Mouse (Mus musculus) heart, embryonic 12.5 days (tissue): ENCODE measurements around the gene Tmem117. TPM values are rescaled to one million over a fixed set of nuclear protein-coding genes. Genes with fewer than 3 reads are reported as not detected.

Source experiments
- ATAC-seq: fragments of 200-750 bp; cut with Nextera tagmentation; 2 replicates; pipeline ENCODE4 v1.8.0; 2017; ENCODE audit warnings: moderate TSS enrichment, moderate library complexity; ENCODE audit not compliant: insufficient number of reproducible peaks, low FRiP score
- H3K27ac ChIP-seq: fragments of 300-500 bp; sonication (generic); 2 replicates; pipeline ENCODE4 v1.5.1; 2016; ENCODE audit warnings: mild to moderate bottlenecking, moderate library complexity; ENCODE audit not compliant: poor library complexity, severe bottlenecking
- H3K27me3 ChIP-seq: fragments of 300-500 bp; sonication (generic); replicated peaks from 2 replicates; pipeline ENCODE4 v1.6.1; 2016; ENCODE audit warnings: mild to moderate bottlenecking, moderate library complexity
- H3K36me3 ChIP-seq: fragments of 300-500 bp; sonication (generic); 2 replicates; pipeline ENCODE4 v1.6.1; 2016; ENCODE audit warnings: mild to moderate bottlenecking, moderate library complexity
- H3K4me1 ChIP-seq: fragments of 300-500 bp; sonication (generic); replicated peaks from 2 replicates; pipeline ENCODE4 v1.6.1; 2016; ENCODE audit warnings: mild to moderate bottlenecking
- H3K4me2 ChIP-seq: fragments of 300-500 bp; sonication (generic); 2 replicates; pipeline ENCODE4 v1.6.1; 2016; ENCODE audit warnings: mild to moderate bottlenecking, moderate library complexity
- H3K4me3 ChIP-seq: fragments of 300-500 bp; sonication (generic); 2 replicates; pipeline ENCODE4 v1.5.1; 2016; ENCODE audit warnings: mild to moderate bottlenecking
- H3K9ac ChIP-seq: fragments of 300-500 bp; sonication (generic); 2 replicates; pipeline ENCODE4 v1.6.1; 2016; ENCODE audit warnings: mild to moderate bottlenecking, moderate library complexity
- H3K9me3 ChIP-seq: fragments of 300-500 bp; sonication (generic); replicated peaks from 2 replicates; pipeline ENCODE4 v1.6.1; 2016; ENCODE audit warnings: mild to moderate bottlenecking, moderate library complexity
- WGBS: fragments of 180-500 bp; shearing (Covaris S2); methylation state at CpG from one replicate; pipeline ENCODE4 v1.1.7; 2016; 5-methylcytosine and 5-hydroxymethylcytosine counted together
- polyA plus RNA-seq: library from polyadenylated mRNA; unstranded; fragments of >200 nt; fragmentation: Nextera tagmentation; extraction: Ambion mirVana; gene quantifications from 2 replicates; pipeline ENCODE4 v1.2.1, GENCODE M21; 2016

The Tmem117 gene
- polyA plus RNA-seq, 1 experiment from 2014 or later, result 1.7 TPM

DNA sequence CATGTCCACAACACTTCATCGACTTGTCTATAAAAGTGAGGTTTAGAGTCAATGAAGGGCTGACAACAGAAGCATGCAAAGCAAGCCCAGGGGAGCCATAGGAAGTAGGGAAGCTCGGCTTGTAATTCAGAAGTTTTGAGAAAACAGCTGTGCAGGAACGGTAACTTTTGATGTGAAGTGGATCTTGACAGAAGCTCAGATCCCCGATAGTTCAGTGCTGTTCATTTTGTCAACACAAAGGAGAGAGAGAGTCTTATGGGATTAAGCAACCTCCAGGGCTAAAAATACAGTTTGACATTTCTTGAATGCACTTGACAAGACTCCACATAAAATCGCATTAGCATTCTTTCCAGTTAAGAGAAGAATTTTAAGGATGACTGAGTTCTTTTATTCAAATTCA is 265.1 kb downstream of the Tmem117 start:
- no peak for ATAC-seq
- Histone ChIP-seq H3K36me3 (no peaks in the 10 kb centered on the region), H3K4me3 (no peak overlapping the region), H3K9me3 (no peaks in the 10 kb centered on the region), H3K27me3 (peaks cover 9% of the 10 kb centered on the region; the same call in 1 of the 2 replicates), H3K9ac (no peak overlapping the region), H3K4me1 (no peaks in the 10 kb centered on the region), H3K4me2 (no peak overlapping the region), H3K27ac (no peak overlapping the region)
- WGBS, result 50% methylated on average over 5 of the region's 5 CpGs

- 82% methylated on average over 11 of the region's 11 CpGs for WGBS
- Histone ChIP-seq H3K9me3 (no peaks in the 10 kb centered on the region), H3K36me3 (no peaks in the 10 kb centered on the region)
Measured at GRCm38 (mm10) chr15:94895681-94896080, 266.6 kb downstream of the Tmem117 start.

DNA sequence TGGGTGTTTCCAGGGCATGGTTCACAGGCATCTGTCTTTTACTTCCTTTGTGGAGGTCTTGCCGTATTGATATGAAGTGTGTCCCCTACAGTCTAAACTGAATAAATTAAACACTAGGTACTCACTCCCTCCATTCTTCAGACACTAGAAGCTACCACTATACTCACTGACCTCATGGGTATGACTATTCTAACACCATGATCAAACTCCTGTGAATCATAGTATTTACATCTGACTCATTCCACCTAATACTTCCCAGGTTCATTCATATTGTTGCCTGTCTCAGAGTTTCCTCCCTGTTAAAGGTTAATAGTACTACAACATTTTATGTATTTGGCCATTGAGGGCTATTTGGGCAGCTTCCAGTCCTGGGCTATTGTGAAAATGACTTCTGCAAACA is 274.2 kb downstream of the Tmem117 start:
- Histone ChIP-seq H3K36me3 (no peaks in the 10 kb centered on the region), H3K9ac (no peak overlapping the region), H3K27ac (no peak overlapping the region), H3K4me1 (no peaks in the 10 kb centered on the region), H3K4me2 (no peak overlapping the region), H3K9me3 (no peaks in the 10 kb centered on the region), H3K4me3 (no peak overlapping the region), H3K27me3 (no peaks in the 10 kb centered on the region)
- no peak for ATAC-seq
- 89% methylated on average over 1 of the region's 1 CpGs for WGBS

More at GRCm38 (mm10) chr15:94895681-94896080, 266.6 kb downstream of the Tmem117 start:
- no peak overlapping the region for H3K27ac ChIP-seq
- H3K4me3 ChIP-seq, result no peak overlapping the region
- H3K4me2 ChIP-seq, result no peak overlapping the region
- no peaks in the 10 kb centered on the region for H3K4me1 ChIP-seq
- no peak for ATAC-seq
- H3K27me3 ChIP-seq, result peaks cover 9% of the 10 kb centered on the region; the same call in 1 of the 2 replicates
- no peak overlapping the region for H3K9ac ChIP-seq

DNA sequence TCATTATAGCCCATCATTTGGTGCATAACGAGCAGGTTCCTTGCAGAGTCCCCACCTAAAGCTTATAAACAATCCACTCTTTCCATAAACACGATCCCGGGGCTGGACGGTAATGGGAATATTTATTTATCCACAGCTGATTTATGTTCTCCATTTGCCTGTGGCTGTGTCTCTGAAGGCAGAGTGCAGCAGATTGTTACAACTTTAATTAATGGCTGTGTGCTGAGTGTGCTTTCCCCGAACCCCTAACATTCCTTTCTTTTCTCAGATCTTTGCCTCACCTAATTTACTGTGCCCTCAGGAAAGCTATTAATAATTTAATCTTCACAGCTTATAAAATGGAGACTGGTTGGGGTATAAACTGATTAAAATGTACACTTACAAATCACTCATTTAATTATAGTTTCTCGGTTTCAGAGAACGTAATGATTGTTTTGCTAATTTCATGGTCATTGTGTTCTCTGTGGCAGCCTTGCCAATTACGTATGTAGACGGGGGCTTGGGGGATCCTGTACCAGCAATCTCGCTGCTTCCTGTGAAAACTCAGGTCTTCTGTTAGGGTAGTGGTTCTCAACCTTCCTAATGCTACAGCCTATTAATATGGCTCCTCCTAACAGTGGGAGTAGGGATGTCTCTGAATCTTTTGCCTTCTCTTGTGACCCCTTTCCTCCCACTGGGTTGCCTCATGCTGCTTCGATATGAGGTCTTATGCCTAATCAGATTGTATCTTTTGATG is 275.8 kb downstream of the Tmem117 start:
- Histone ChIP-seq H3K27ac (no peak overlapping the region), H3K9ac (no peak overlapping the region), H3K4me3 (no peak overlapping the region), H3K4me2 (no peak overlapping the region), H3K4me1 (no peaks in the 10 kb centered on the region), H3K9me3 (no peaks in the 10 kb centered on the region), H3K36me3 (no peaks in the 10 kb centered on the region), H3K27me3 (no peaks in the 10 kb centered on the region)
- WGBS, result 84% methylated on average over 11 of the region's 11 CpGs
- no peak for ATAC-seq

GRCm38 (mm10) chr15:94921672-94922071 is 292.6 kb downstream of the Tmem117 start:
- Histone ChIP-seq H3K4me3 (no peak overlapping the region), H3K9me3 (no peaks in the 10 kb centered on the region), H3K27me3 (no peaks in the 10 kb centered on the region), H3K4me2 (no peak overlapping the region), H3K4me1 (no peaks in the 10 kb centered on the region), H3K36me3 (no peaks in the 10 kb centered on the region), H3K9ac (no peak overlapping the region), H3K27ac (no peak overlapping the region)
- 26% methylated on average over 1 of the region's 1 CpGs for WGBS
- ATAC-seq, result no peak

- no peak overlapping the region for H3K9ac ChIP-seq
- 89% methylated on average over 5 of the region's 5 CpGs for WGBS
- no peak overlapping the region for H3K27ac ChIP-seq
- no peak for ATAC-seq
- H3K9me3 ChIP-seq, result no peaks in the 10 kb centered on the region
- H3K36me3 ChIP-seq, result no peaks in the 10 kb centered on the region
- no peak overlapping the region for H3K4me3 ChIP-seq
- H3K4me1 ChIP-seq, result no peaks in the 10 kb centered on the region
- H3K27me3 ChIP-seq, result no peaks in the 10 kb centered on the region
- H3K4me2 ChIP-seq, result no peak overlapping the region
Measured at GRCm38 (mm10) chr15:94927986-94928385, 299.0 kb downstream of the Tmem117 start.

- Histone ChIP-seq H3K27ac (no peak overlapping the region), H3K9me3 (no peaks in the 10 kb centered on the region), H3K36me3 (no peaks in the 10 kb centered on the region), H3K27me3 (no peaks in the 10 kb centered on the region), H3K4me2 (no peak overlapping the region), H3K4me3 (no peak overlapping the region), H3K9ac (no peak overlapping the region), H3K4me1 (no peaks in the 10 kb centered on the region)
- 60% methylated on average over 3 of the region's 3 CpGs for WGBS
- ATAC-seq, result no peak
Measured at GRCm38 (mm10) chr15:94930743-94931142, 301.7 kb downstream of the Tmem117 start.

DNA sequence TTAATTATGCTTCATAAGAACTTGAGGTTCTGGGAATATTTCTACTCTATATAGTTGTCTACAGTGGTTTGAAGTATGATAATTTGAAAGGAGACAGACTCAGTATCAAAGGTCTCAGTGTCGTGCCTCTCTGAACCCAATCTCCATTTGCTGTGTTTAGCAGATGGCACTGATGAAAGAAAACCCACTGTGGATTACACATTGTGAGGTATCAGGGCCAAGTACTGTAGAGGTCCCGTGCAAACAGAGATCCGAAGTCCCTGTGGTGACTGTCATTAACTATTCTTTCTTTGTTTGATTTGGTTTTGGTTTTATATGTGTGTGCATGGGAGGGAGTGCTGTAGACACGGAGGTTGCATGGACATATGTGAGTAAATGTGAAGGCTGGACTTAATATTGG is 304.0 kb downstream of the Tmem117 start:
- Histone ChIP-seq H3K4me2 (no peak overlapping the region), H3K9ac (no peak overlapping the region), H3K4me3 (no peak overlapping the region), H3K36me3 (no peaks in the 10 kb centered on the region), H3K27me3 (0 out of 2 replicates have a peak, but pooled peaks cover 3% of the 10 kb centered on the region), H3K9me3 (no peaks in the 10 kb centered on the region), H3K4me1 (no peaks in the 10 kb centered on the region), H3K27ac (no peak overlapping the region)
- 78% methylated on average over 4 of the region's 4 CpGs for WGBS
- no peak for ATAC-seq

- Histone ChIP-seq H3K27ac (no peak overlapping the region), H3K4me3 (no peak overlapping the region), H3K27me3 (0 out of 2 replicates have a peak, but pooled peaks cover 3% of the 10 kb centered on the region), H3K36me3 (no peaks in the 10 kb centered on the region), H3K4me2 (no peak overlapping the region), H3K9me3 (no peaks in the 10 kb centered on the region), H3K9ac (no peak overlapping the region), H3K4me1 (no peaks in the 10 kb centered on the region)
- 61% methylated on average over 3 of the region's 3 CpGs for WGBS
- ATAC-seq, result no peak
Measured at GRCm38 (mm10) chr15:94933480-94933879, 304.4 kb downstream of the Tmem117 start.

DNA sequence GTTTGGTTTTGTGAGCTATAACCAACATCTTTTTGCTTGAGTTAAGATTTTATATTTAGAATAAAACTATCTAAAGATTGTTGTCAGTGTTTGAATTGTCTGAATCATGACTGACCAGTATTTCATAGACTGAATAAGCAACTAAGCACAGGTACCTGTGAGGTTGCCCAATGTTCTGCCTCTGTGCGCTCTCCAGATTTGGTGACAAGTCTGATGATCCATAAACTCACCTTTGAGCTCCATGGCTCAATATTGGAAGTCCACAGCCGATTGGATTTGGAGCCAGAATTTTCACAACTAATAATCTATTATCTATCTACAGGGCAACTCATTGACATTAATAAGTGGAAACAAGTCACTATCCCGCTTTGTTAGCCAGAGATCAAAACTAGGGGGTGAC is 312.9 kb downstream of the Tmem117 start:
- Histone ChIP-seq H3K4me2 (no peak overlapping the region), H3K9ac (no peak overlapping the region), H3K4me1 (peaks cover 9% of the 10 kb centered on the region), H3K27me3 (no peaks in the 10 kb centered on the region), H3K4me3 (no peak overlapping the region), H3K27ac (no peak overlapping the region), H3K9me3 (no peaks in the 10 kb centered on the region), H3K36me3 (no peaks in the 10 kb centered on the region)
- WGBS, result 80% methylated on average over 3 of the region's 3 CpGs
- ATAC-seq, result no peak

- WGBS, result 33% methylated on average over 1 of the region's 1 CpGs
- Histone ChIP-seq H3K27me3 (no peaks in the 10 kb centered on the region), H3K9ac (no peak overlapping the region), H3K9me3 (no peaks in the 10 kb centered on the region), H3K4me1 (peaks cover 9% of the 10 kb centered on the region), H3K4me2 (no peak overlapping the region), H3K27ac (no peak overlapping the region), H3K36me3 (no peaks in the 10 kb centered on the region), H3K4me3 (no peak overlapping the region)
- no peak for ATAC-seq
Measured at GRCm38 (mm10) chr15:94942465-94942864, 313.4 kb downstream of the Tmem117 start.

DNA sequence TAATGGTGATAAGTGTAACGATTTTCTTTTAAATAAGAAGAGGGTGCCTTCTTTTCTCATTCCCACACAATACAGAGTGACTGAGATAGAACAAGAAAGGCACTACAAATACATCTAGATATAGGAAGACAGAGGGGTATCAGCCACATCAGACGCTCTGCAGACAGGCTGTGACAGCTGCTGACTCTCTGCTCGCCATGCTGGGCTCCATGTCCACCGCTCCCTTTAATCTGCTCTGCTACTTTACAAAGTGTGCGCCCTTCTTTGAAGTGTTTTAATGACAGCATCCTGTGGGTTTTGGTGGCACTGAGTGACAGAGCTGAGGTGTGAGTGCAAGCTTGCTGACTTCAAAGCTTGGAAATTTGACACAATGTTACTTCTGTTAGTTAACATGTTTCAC is 314.9 kb downstream of the Tmem117 start:
- peaks cover 9% of the 10 kb centered on the region for H3K4me1 ChIP-seq
- no peak overlapping the region for H3K9ac ChIP-seq
- no peaks in the 10 kb centered on the region for H3K27me3 ChIP-seq
- H3K4me2 ChIP-seq, result no peak overlapping the region
- H3K4me3 ChIP-seq, result no peak overlapping the region
- H3K27ac ChIP-seq, result no peak overlapping the region
- no peaks in the 10 kb centered on the region for H3K9me3 ChIP-seq
- H3K36me3 ChIP-seq, result no peaks in the 10 kb centered on the region
- ATAC-seq, result no peak
- WGBS, result 34% methylated on average over 5 of the region's 5 CpGs
